Mouse (Mus musculus) splenic B cell, adult 2 months (primary cell): Measurements from ENCODE around the gene Slc22a23.

Source experiments
- DNase-seq: peaks from one replicate; pipeline ENCODE4 v3.0.0-alpha.2; 2011; ENCODE audit warnings: low read depth, low spot score
- H3K27me3 ChIP-seq: 2 replicates; pipeline ENCODE4 v1.6.1; 2012; ENCODE audit warnings: mild to moderate bottlenecking, low read length, moderate library complexity, mixed read lengths; ENCODE audit not compliant: control insufficient read depth, poor library complexity, insufficient read depth, severe bottlenecking
- H3K36me3 ChIP-seq: 2 replicates; pipeline ENCODE4 v1.6.1; 2012; ENCODE audit warnings: mild to moderate bottlenecking, low read length, moderate library complexity, mixed read lengths; ENCODE audit not compliant: control insufficient read depth, poor library complexity, insufficient read depth, severe bottlenecking

Slc22a23 gene

DNA sequence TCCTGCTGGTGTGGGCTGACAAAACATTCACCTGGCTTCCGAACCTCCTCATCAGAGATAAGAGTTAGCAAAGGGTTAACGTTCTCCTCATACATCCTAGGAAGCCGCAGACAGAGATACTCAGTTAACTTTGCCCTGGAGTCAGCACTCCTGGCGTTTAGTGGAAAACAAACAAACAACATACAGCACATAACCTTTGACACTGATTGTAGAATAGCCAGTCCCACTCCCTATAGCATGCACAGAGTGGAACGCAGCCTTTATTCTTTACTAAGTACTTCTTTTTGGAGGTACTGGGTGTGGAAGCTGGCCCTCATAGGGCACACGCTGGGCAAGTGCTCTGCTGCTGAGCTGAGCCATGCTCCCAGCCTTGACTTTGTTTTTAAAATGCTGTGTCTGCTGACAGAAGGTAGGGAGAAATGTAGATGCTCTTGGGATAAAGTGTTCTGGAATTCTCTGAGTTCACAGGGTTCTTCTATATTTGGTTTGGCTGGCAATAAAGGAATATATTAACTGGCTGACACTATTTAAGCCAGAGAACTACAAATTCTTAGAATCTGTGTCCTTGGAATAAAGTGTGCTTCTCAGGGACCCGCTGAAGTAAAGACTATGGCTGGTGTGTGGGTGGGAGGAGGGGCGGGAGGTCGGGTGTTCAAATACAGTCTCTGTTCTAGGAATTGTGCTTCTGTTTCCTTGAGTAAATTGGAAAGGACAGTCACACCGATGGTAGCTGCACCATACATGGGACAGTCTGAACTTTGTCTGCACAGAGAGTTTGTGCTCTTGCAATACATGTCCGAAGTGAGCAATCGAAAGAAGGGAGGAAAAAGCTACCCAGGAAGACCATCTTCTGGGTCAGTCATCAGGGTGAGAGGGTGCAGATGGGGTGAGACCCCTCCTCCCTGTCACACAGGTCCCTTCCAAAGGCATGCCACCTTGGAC, 117.0 kb downstream of the Slc22a23 start:
- no peaks in the 10 kb centered on the region; the same call in 1 of the 2 replicates for H3K27me3 ChIP-seq
- no peak for DNase-seq
- no peaks in the 10 kb centered on the region for H3K36me3 ChIP-seq

DNA sequence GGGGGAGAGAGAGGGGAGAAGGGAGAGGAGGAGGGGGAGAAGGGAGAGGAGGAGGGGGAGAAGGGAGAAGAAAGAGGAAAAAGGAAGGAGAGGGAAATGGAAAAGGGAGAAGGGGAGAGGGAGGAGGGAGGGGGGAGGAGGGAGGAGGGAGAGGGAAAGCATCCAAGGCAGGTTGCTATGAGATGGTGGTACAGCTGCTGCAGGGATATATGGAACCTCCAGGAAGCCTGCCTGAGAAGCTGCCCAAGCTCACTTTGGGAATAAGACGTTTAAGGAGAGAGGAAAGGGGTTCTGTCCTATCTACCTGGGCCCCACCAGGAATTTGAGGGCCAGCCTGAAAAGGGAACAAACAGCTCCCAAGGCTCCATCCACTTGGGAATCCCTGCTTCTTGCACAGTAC, 118.0 kb downstream of the Slc22a23 start:
- Histone ChIP-seq H3K27me3 (no peaks in the 10 kb centered on the region; the same call in 1 of the 2 replicates), H3K36me3 (no peaks in the 10 kb centered on the region)
- DNase-seq = no peak

DNA sequence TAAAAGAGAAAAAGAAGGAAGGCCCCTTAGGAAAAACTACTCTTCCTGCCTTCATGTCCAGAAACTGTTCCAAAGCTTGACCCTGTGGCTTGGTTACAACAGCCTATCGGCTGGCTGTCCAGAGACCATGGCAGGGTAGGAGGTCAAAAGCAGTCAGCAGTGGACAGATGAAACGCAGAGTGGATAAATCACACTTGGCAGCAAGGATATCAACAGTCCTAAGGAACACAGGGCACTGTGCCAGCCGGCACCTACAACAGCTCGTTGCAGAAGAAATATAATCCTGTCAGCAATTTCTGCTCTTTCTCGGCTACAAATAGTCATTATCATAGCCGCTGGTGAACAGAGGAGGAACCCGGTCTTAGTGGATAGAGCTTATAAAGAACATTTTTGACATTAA, 122.0 kb downstream of the Slc22a23 start:
- DNase-seq = no peak
- no peaks in the 10 kb centered on the region; the same call in 1 of the 2 replicates for H3K27me3 ChIP-seq
- H3K36me3 ChIP-seq = no peaks in the 10 kb centered on the region

DNA sequence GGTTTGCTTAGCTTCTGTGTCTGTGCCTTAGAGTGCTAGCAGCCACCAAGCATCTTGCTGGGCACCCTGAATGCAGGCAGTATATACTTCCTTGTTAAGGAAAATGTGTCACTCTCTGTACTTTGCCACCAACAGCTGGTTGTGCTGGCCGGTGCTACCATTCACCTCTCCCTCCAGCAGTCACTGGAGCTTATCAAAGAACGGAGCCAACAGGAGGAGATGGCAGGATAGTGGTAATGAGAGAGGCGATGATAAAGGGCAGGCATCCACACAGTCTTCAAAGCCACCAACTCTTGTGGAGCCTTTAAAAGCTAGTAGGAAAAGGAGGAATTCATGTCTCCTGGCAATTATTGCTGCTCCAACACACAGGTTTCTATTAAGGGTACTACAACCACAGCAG, 125.3 kb downstream of the Slc22a23 start:
- no peaks in the 10 kb centered on the region for H3K36me3 ChIP-seq
- H3K27me3 ChIP-seq = no peaks in the 10 kb centered on the region
- no peak for DNase-seq

DNA sequence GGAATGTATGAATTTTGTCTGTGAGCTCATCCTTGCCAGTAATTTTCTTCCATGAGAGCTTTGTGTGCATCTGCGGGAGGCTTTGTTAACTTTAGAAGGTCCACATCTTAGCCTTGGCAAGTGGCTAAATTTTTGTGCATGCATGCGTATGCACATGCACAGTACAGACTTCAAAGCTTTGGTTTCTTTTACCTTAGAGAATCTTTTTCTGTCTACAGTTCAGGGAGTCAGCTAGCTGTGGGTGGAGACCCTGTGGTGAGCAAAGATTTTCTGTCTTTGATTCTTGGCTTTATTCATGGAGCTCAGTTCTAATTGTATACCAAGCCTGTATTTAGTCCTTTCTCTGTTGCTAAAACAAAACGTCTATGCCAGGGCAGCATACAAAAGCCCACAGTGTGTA, 126.2 kb downstream of the Slc22a23 start:
- no peaks in the 10 kb centered on the region for H3K27me3 ChIP-seq
- H3K36me3 ChIP-seq = no peaks in the 10 kb centered on the region
- no peak for DNase-seq

DNA sequence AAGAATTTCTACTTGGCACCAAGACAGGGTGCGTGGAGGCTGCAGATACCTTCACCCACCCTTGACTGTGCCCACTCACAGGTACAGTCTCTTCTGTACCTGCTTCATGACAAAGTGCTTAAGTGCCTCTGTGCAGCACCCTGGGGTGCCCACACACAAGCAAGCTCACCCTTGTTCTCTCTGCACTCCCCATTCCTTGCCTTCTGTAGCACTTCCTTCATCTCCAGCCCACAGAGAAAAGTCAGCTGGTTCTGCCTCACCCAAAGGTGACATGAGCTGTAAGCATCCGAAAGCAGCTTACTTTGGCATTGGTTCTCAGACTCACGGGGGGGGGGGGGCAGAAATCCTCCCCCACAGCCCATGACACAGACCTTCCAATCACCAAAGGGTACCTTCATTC, 130.1 kb downstream of the Slc22a23 start:
- no peaks in the 10 kb centered on the region for H3K36me3 ChIP-seq
- no peaks in the 10 kb centered on the region for H3K27me3 ChIP-seq
- no peak for DNase-seq

DNA sequence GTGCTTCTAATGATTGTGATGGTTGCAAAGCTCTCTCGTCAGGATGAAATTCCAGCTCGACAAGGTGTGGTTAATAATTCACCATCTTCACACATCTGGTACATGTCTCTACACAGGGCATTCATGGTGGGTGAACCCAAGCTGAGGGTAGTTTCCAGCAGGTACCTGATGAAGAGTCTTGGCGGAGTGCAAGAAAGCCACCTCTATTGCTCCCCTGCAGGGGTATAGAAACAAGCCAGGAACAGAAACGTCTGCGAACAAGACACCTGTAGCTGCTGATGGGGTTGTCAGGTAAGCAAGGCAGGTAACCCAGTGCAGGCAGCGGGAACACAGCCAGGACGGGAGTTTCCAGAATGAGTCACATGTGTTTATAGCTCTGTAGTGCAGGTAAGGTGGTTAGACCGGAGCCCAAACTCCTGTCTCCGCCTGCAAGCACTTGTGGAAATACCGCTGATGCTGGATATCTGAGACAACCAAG, 132.2 kb downstream of the Slc22a23 start:
- H3K36me3 ChIP-seq = no peaks in the 10 kb centered on the region
- H3K27me3 ChIP-seq = no peaks in the 10 kb centered on the region
- no peak for DNase-seq

DNA sequence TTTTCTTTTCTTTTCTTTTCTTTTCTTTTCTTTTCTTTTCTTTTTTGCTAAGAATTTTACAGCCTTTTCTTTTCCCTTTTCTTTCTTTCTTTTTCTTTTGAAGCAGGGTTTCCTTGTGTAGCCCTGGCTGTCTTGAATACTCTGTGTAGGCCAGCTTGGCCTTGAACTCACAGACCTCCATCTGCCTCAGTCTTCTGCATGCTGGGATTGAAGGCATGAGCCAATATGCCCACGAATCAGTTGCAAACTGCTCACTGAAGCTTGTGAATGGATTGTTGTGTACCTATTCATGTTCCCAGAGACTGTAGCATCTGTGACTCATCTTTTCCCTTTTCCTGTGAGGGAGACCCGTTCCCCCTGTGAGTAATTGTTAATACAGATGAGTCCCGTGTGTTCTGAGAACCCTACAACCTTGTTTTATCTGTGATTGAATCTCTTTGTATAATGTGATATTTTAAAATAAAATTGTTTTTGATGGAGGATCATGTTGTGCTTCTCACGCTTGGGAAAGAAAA, 133.7 kb downstream of the Slc22a23 start:
- H3K27me3 ChIP-seq = no peaks in the 10 kb centered on the region
- no peaks in the 10 kb centered on the region for H3K36me3 ChIP-seq
- DNase-seq = no peak

DNA sequence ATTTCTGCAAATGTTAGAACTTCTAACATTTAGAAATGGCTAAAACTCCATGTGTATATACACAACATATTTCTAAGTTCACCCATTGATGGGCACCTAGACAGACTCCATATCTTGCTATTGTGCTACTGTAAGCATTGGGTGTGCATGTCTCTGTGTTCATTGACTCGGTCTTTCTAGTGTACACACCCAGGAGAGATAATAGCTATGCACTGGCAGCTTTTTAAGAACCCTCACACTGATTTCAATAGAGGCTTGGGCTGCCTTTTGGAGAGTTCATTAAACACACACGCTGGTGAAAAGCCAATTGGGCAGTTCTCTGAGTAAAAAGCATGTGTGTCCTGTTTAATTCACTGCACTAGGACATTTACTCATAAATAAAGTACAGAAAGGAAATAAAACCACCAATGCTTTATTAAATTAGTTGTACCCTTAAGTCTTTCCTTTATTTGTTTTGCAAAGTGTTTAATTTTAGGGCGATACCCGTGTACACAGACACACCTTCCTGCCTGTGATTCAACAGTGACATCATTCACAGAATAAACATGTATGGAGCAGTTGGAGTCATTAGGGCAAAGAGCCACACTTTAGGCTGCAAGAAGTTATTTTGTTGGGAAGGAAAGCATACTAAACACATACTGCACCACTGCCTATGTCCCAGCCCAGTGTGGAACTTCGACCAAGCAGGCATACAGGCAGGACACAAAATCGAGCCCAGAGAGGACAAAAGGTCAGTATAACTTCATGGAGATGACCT, 137.1 kb downstream of the Slc22a23 start:
- no peaks in the 10 kb centered on the region for H3K27me3 ChIP-seq
- DNase-seq = no peak
- no peaks in the 10 kb centered on the region for H3K36me3 ChIP-seq

DNA sequence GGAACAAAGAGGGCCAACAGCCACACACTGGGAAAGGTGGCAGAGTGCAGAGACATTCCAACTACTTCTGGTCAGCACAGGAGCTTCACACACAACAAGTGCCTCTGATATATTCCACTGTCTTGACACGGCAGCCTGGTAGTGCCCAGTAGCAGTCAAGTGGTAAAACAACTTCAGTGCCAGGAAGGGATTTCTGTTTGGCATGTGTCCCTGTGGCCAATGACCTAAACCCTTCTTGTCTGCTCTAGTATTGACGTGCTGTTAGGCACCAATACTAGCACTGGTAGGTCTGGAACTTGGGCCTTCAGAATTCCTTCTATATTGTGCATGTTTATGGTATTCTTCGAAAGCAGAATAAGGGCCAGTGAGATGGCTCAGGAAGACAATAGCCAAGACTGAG, 139.8 kb downstream of the Slc22a23 start:
- no peaks in the 10 kb centered on the region for H3K36me3 ChIP-seq
- DNase-seq = no peak
- no peaks in the 10 kb centered on the region for H3K27me3 ChIP-seq

DNA sequence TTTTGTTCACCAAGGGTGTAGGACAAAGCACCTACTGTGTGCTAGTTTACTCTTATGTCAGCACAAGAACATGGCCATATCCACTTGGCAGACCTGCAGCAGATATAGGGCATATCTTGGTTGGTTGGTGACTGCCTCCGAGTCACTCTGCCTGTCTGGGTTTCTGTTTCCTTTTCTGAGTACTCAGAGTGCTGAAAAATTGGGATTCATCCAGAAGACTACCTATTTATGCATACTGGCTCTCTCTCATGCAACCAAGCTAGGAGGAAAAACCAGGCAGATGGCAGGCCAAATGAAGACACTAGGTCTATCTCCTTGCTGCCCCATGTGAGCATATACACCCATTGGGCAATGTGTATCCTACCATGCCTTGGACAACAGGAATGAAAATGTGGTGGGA, 149.3 kb downstream of the Slc22a23 start:
- no peak for DNase-seq
- Histone ChIP-seq H3K27me3 (no peaks in the 10 kb centered on the region), H3K36me3 (no peaks in the 10 kb centered on the region)

DNA sequence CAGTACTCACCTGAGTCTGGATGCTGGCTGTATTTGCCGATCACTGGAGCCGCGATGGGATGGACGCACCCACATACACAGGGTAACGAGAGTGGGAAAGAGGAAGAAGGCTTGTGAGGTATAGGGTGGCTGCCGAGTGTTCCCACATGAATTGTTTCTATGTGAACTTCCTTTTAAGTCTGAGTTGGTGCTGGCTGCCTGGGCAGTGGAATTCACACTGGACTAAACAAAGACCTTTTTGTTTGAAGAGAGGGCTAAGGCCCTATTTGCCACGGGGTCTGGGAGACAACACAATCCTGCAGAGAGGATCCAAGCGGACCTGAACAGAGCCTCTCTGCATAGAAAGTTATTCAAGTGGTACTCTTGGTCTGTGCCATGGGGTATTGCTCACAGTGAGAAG, 151.6 kb downstream of the Slc22a23 start:
- Histone ChIP-seq H3K27me3 (no peaks in the 10 kb centered on the region), H3K36me3 (no peaks in the 10 kb centered on the region)
- DNase-seq = no peak

DNA sequence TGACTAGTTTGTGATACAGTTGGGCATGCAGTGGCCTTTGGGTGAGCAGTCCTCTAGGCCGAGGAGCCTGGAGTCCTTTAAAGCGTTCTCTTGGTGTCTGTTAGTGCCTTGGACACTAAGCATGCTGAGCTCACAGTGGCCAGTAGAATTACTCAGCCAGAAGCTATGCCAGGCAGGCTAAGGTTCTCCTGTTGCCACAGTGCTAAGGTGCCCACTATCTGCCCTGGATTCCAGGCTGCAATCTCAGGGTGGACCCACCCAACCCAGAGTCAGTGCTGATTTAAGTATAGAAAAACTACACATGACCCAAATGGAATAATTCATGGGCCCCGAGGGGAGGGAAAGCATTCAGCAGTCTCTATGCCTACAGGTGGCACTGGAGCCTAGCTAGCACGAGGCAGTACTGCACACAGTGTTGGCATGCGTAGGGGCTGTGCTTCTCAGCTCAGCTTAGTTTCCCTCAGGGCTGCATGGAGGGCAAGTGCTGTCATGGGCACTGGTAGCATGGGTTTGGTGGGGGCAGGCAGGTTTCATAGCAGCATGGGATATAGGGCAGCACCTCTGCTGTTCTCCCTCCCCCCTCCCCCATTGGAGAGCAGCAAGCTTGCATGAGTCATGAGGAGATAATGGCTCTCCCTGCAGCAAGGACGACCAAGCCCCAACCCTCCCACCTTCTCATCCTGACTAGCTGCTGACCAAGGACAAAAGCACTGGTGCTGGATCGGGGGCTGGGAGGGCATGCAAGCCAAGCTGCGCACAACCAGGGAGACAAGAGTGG, 152.4 kb downstream of the Slc22a23 start:
- Histone ChIP-seq H3K36me3 (no peaks in the 10 kb centered on the region), H3K27me3 (no peaks in the 10 kb centered on the region)
- no peak for DNase-seq

DNA sequence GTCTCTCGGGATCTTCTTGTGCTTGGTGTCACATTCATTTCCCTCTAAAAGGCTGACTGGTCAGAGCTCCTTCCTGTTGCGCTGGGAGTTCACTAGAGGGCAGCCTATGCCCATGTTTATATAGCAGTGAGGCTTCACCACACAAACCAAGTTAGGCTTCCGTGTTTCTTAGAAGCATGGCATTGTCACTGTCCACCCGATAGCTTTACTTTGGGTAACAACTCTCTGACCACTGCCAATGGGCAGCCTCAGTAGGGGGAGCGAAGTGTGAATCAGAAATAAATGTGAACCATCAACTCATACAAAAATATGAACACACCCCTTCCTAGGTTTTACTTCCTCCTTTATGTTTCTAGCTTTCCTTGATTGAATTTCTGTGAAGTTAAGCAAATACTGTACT, 157.4 kb downstream of the Slc22a23 start:
- H3K27me3 ChIP-seq = no peaks in the 10 kb centered on the region
- peak; percentile 76 for DNase-seq
- no peaks in the 10 kb centered on the region for H3K36me3 ChIP-seq
